Mouse (Mus musculus): ENCODE results near the gene Map4k5. TPM values are rescaled to one million over a fixed set of nuclear protein-coding genes. Genes with fewer than 3 reads are reported as not detected.

Map4k5 gene
- 106 and 107 TPM in 2 replicates for polyA plus RNA-seq (2011; ENCODE audit: insufficient read depth, insufficient read length, low read depth, missing spikeins)

DNA sequence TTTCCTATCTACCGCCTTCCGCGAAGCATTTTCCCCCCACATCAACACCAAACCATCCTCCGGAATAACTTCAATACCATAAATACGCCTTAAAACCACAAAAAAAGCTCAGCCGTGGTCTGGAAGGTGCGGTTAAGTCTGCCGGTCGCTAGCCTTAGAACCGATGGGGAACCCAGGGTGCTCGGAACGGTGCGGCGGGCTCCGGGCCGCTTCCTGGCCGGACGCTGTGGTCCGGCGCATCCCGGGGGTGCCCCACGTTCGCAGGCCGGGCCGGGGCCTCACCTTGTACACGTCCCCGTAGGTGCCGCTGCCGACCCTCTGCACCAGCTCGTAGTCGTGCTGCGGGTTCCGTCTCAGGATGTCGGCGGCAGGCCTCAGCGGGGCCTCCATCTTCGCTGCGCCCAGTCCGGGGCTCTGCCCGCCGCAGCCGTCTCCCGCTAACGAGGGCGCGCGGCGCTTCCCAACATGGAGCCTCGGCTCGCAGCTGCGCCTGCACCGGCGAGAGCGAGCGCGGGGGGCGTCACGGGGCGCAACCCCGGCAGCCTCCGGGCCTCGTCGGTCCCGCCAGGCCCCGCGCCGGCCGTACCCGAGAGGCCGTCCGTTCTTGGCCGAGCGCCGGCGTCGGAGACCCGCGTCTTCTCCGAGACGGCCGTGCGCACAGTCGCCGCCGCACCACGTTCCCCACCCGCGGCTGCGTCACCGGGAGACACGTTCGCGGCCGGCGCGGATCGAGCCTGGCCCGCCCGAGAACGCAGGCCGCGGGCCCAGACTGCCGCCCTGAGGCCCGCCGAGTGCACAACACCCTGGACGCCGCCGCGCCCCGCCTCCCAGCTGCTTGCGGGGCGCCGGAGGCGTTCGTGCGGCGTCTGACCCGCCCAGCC is at the start of gene Map4k5, which contains the start of gene Atl1:
Gene Map4k5, minus strand, starts transcription at position 830 of the 881 bp plus-strand sequence.
Gene Atl1, plus strand, starts transcription at position 244 of the 881 bp plus-strand sequence.
- Histone ChIP-seq H3K4me1 (ENCODE audit: control insufficient read depth, insufficient read depth, low read length) (peaks cover 2% of the 10 kb centered on the region), H3K9ac (ENCODE audit: low read depth, poor library complexity, severe bottlenecking) (peak within 1 kb of the TSS; percentile 80), H3K36me3 (ENCODE audit: control insufficient read depth, insufficient read depth, low read length, poor library complexity, severe bottlenecking) (no peaks in the 10 kb centered on the region), H3K9me3 (replicated peaks; ENCODE audit: control insufficient read depth, insufficient read depth, low read length, poor library complexity, severe bottlenecking) (no peaks in the 10 kb centered on the region), H3K4me3 (ENCODE audit: low read depth, low read length) (peak within 1 kb of the TSS; percentile 88), H3K27me3 (ENCODE audit: control insufficient read depth, insufficient read depth, low read length, poor library complexity, severe bottlenecking) (no peaks in the 10 kb centered on the region), H3K27ac (ENCODE audit: insufficient read depth, low read length) (peak within 1 kb of the TSS; percentile 41; the same call in 1 of the 2 replicates)
- peak; percentile 43 for TF ChIP-seq CTCF (IDR thresholded peaks at IDR 0.05; ENCODE audit: low read depth, low read length)
- TF ChIP-seq EP300 (IDR thresholded peaks at IDR 0.05; ENCODE audit: insufficient read depth, low read depth, low read length) = 0 out of 2 replicates have a peak, but pooled peaks have one; percentile 8
- no peak for TF ChIP-seq POLR2A (IDR thresholded peaks at IDR 0.05; ENCODE audit: insufficient read depth, low read length)

DNA sequence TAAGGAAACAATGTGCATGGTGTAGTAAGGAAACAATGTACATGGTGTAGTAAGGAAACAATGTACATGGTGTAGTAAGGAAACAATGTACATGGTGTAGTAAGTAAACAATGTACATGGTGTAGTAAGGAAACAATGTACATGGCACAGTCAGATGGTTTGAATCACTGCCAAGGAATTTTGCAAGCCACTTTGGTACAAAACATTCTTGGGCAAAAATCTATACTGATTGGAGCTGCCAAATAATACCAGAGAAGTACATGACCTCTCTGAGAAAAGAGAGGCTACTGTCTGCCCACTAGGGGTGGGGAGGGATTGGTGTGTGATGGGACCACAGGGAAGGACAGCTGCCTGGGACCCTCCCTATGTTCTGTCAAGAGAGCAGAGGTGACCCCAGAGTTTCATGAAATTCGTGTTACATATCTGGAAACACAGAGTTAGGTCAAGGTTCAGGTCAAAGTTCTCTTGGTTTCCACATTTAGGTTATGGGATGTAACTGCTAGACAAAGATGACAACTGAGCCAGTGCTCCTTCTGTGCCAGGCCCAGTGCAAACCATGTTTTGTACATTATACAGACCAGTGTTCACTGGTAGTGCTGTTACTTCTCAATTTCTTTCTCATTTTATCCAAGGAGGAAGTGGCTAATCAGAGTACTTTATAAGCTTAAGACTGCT is 48.8 kb upstream of the Map4k5 start:
- Histone ChIP-seq H3K9ac (ENCODE audit: low read depth, poor library complexity, severe bottlenecking) (no peak overlapping the region), H3K27me3 (ENCODE audit: control insufficient read depth, insufficient read depth, low read length, poor library complexity, severe bottlenecking) (no peaks in the 10 kb centered on the region), H3K4me1 (ENCODE audit: control insufficient read depth, insufficient read depth, low read length) (no peaks in the 10 kb centered on the region), H3K36me3 (ENCODE audit: control insufficient read depth, insufficient read depth, low read length, poor library complexity, severe bottlenecking) (no peaks in the 10 kb centered on the region), H3K4me3 (ENCODE audit: low read depth, low read length) (no peak overlapping the region), H3K27ac (ENCODE audit: insufficient read depth, low read length) (no peak overlapping the region), H3K9me3 (replicated peaks; ENCODE audit: control insufficient read depth, insufficient read depth, low read length, poor library complexity, severe bottlenecking) (no peaks in the 10 kb centered on the region)
- TF ChIP-seq POLR2A (IDR thresholded peaks at IDR 0.05; ENCODE audit: insufficient read depth, low read length) (no peak), CTCF (IDR thresholded peaks at IDR 0.05; ENCODE audit: low read depth, low read length) (no peak), EP300 (IDR thresholded peaks at IDR 0.05; ENCODE audit: insufficient read depth, low read depth, low read length) (no peak)

GRCm38 (mm10) chr12:69939291-69939690 is 46.3 kb upstream of the Map4k5 start:
- Histone ChIP-seq H3K27ac (ENCODE audit: insufficient read depth, low read length) (no peak overlapping the region), H3K4me3 (ENCODE audit: low read depth, low read length) (no peak overlapping the region), H3K4me1 (ENCODE audit: control insufficient read depth, insufficient read depth, low read length) (no peaks in the 10 kb centered on the region), H3K9ac (ENCODE audit: low read depth, poor library complexity, severe bottlenecking) (no peak overlapping the region), H3K36me3 (ENCODE audit: control insufficient read depth, insufficient read depth, low read length, poor library complexity, severe bottlenecking) (no peaks in the 10 kb centered on the region), H3K9me3 (replicated peaks; ENCODE audit: control insufficient read depth, insufficient read depth, low read length, poor library complexity, severe bottlenecking) (no peaks in the 10 kb centered on the region), H3K27me3 (ENCODE audit: control insufficient read depth, insufficient read depth, low read length, poor library complexity, severe bottlenecking) (no peaks in the 10 kb centered on the region)
- TF ChIP-seq EP300 (IDR thresholded peaks at IDR 0.05; ENCODE audit: insufficient read depth, low read depth, low read length) (no peak), POLR2A (IDR thresholded peaks at IDR 0.05; ENCODE audit: insufficient read depth, low read length) (no peak), CTCF (IDR thresholded peaks at IDR 0.05; ENCODE audit: low read depth, low read length) (peak; percentile 46)

DNA sequence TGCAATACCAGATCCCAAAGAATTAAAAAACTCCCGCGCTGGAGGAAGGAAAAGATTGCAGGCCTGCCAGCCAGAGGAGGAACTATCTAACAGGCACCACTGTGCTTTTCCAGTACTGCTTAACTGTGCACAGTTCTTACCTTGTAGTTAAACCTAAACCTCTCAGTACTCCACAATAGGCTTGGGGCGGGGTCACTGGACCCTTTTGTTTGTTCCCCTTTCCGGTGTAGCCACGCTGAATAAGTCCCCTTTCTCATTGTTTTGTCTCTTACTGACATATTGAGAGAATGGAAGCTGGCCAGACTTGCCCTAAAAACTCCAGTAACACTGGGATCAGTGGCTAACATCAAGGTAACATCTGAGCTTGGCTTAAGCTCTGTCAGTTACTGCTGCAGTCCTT is 44.7 kb upstream of the Map4k5 start:
- no peaks in the 10 kb centered on the region for H3K27me3 ChIP-seq (ENCODE audit: control insufficient read depth, insufficient read depth, low read length, poor library complexity, severe bottlenecking)
- H3K36me3 ChIP-seq (ENCODE audit: control insufficient read depth, insufficient read depth, low read length, poor library complexity, severe bottlenecking) = no peaks in the 10 kb centered on the region
- H3K27ac ChIP-seq (ENCODE audit: insufficient read depth, low read length) = peak overlapping the region; percentile 85
- no peaks in the 10 kb centered on the region for H3K9me3 ChIP-seq (replicated peaks; ENCODE audit: control insufficient read depth, insufficient read depth, low read length, poor library complexity, severe bottlenecking)
- no peak for TF ChIP-seq CTCF (IDR thresholded peaks at IDR 0.05; ENCODE audit: low read depth, low read length)
- H3K9ac ChIP-seq (ENCODE audit: low read depth, poor library complexity, severe bottlenecking) = no peak overlapping the region
- H3K4me1 ChIP-seq (ENCODE audit: control insufficient read depth, insufficient read depth, low read length) = no peaks in the 10 kb centered on the region
- H3K4me3 ChIP-seq (ENCODE audit: low read depth, low read length) = no peak overlapping the region

GRCm38 (mm10) chr12:69926716-69927115 is 33.7 kb upstream of the Map4k5 start:
- Histone ChIP-seq H3K9ac (ENCODE audit: low read depth, poor library complexity, severe bottlenecking) (no peak overlapping the region), H3K27me3 (ENCODE audit: control insufficient read depth, insufficient read depth, low read length, poor library complexity, severe bottlenecking) (no peaks in the 10 kb centered on the region), H3K4me3 (ENCODE audit: low read depth, low read length) (peak overlapping the region; percentile 34), H3K4me1 (ENCODE audit: control insufficient read depth, insufficient read depth, low read length) (no peaks in the 10 kb centered on the region), H3K36me3 (ENCODE audit: control insufficient read depth, insufficient read depth, low read length, poor library complexity, severe bottlenecking) (no peaks in the 10 kb centered on the region), H3K27ac (ENCODE audit: insufficient read depth, low read length) (no peak overlapping the region), H3K9me3 (replicated peaks; ENCODE audit: control insufficient read depth, insufficient read depth, low read length, poor library complexity, severe bottlenecking) (no peaks in the 10 kb centered on the region)
- TF ChIP-seq CTCF (IDR thresholded peaks at IDR 0.05; ENCODE audit: low read depth, low read length) = no peak
- no peak for TF ChIP-seq POLR2A (IDR thresholded peaks at IDR 0.05; ENCODE audit: insufficient read depth, low read length)
- TF ChIP-seq EP300 (IDR thresholded peaks at IDR 0.05; ENCODE audit: insufficient read depth, low read depth, low read length) = no peak

Measured in ES-Bruce4 (cell line).